Mouse (Mus musculus) left cerebral cortex, adult 11 months (tissue): Measurements from ENCODE around the gene Gpr21.
"Not testable (repeated sequence)": the region's sequence is repeated elsewhere in the genome, so short reads cannot be mapped to it uniquely, and the experiment has no call there.

Experiments used
- DNase-seq: peaks from one replicate; pipeline ENCODE4 v3.0.0; 2022; ENCODE audit warnings: low spot score

The Gpr21 gene

DNA sequence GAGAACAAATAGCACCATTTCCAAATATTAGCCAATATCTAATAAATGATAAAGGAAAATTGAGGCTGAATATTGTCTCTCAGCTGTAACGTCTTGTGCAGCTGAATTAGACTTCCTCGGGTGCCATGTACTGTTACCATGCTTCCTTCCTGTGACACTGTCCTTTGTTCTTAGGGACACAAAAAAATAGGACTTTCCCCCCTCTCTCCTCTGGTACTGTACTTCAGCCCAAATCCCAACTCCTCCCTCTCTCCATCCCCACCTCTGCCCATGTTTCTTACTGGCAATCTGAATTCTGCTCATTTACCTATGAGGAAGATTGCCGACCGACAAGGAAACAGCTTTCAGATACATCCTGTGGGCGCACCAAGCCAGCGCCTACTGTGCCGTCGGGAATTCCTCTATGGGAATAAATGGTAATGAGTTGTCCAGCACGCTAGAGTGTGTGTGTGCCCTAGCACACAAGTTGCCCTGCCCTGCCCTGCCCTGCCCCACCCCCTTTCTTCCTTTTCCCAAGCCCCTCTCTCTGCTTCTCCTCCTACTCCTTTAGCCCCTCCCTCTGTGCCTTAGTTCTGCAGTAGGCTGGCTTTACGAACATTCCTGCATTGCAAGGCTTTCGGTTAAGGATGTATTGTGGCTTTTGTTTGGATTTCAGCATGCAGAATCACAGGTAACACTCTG lies at the start of gene Gpr21:
Gene Gpr21 (plus strand): TSS at position 303 of the 681 bp plus-strand sequence.
- DNase-seq = no peak

DNA sequence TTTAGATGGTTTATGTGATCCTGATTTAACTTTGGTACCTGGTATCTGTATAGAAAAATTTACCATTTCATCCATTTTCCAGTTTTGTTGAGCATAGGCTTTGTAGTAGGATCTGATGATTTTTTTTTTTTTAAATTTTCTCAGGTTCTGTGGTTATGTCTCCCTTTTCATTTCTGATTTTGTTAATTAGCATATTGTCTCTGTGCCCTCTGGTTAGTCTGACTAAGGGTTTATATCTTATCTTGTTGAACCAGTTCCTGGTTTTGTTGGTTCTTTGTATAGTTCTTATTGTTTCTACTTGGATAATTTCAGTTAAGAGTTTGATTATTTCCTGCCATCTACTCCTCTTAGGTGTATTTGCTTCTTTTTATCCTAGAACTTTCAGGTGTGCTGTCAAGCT lies 36.6 kb upstream of the Gpr21 start:
- DNase-seq = no peak

DNA sequence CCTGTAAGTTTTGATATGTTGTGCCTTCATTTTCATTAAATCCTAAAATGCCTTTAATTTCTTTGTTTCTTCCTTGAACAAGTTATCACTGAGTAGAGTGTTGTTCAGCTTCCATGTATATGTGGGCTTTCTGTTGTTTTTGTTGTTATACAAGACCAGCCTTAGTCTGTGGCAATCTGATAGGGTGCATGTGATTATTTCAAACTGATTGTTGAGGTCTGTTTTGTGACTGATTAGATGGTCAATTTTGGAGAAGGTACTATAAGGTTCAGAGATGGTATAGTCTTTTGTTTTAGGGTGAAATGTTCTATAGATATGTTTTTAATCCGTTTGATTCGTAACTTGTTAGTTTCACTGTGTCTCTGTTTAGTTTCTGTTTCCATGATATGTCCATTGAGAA lies 36.1 kb upstream of the Gpr21 start:
- DNase-seq = no peak

DNA sequence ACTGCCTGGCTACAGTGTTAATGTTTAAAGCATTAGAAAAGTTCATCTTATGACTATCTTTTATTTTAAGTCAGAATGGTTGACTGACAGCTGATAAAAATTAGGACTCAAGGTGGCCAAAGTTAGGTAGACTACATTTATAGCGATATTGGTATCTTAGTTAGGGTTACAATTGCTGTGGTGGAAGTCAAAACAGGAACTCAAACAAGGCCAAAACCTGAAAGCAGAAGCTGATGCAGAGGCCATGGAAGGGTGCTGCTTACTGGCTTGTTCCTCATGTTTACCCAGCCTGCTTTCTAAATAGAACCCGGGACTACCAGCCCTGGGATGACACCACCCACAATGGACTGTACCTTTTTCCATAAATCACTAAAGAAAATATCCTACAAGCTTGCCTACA lies 32.0 kb upstream of the Gpr21 start:
- no peak for DNase-seq

DNA sequence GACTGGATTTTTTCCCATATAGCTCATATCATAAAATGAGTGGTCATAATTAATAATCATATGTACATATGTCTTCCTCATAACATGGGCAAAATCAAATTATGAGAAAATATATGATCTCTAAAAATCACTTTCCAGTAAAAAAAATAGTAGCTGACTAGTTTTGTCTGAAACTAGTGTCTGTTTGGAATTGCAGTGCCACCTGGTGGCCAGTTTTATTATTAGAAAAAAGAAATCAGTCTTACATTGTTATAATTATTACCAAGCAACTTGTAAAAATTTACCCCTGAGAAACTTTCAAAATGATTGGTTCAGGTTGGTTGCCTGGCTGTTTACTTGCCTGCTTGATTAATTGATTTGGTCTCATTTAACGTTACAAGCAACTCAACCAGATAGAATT lies 30.8 kb upstream of the Gpr21 start:
- DNase-seq = peak; percentile 9

DNA sequence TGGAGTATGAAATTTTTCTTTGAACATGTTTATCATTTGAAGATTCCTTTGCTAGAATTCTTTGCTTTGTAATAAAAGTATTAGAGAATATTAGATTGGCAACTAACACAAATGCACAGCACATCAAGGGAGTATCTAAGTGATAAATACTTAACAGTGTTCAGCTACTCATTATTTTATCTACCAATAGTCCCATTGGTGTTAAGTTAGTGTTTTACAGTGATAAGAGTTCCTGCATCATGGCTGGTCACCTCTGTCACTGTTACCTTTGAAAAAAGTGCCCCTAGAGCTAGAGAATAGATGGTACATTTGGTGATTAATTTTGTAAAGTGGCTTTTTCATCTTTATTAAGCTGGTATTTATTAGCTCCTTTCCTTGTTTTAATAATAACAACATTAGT lies 29.7 kb upstream of the Gpr21 start:
- DNase-seq = no peak

DNA sequence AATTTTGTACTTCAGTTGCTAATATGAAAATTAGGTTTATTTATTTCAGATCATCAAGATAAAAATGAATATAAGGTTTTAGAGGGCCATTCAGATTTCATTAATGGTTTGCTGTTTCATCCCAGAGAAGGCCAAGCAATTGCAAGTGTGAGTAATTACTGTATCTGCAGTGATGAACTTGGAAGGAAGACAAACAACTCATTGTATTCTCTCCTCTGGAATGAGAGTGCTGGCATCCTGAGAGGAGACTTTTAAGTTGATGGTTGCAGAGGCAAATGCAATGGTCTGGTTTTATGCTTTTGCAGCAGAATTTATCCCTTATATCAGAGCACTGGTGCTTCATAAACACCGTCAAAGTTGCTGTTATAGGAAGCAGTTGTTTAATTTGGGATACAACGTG lies 27.2 kb upstream of the Gpr21 start:
- no peak for DNase-seq

DNA sequence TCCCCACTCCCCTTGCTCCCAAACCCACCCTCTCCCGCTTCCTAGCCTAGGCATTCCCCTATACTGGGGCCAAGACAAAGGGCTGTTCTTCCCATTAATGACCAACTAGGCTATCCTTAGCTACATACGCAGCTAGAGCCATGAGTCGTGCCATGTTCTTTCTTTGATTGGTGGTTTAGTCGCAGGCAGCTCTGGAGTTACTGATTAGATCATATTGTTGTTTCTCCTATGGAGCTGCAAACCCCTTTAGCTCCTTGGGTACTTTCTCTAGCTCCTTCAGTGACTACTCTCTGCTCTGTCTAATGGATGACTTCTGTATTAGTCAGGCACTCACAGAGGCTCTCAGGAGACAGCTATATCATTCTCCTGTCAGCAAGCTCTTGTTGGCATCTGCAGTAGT lies 18.8 kb upstream of the Gpr21 start:
- no peak for DNase-seq

DNA sequence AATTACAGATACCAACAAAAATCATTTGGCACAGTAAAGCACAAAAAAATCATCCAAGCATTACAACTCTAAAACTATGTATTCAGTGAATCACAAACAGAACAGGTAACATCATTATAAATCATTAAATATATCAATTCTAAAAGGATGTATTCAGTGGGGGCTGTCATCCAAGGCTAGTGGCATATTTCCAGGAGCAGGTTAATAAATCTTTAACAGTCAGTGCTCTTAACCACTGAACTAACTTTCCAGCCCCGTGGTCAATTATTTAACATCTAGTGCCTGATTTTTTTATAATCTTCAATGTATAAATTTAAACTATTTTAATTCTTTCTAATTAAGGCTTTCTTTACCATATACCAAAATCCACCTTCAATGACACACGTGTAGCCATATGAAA lies 10.3 kb upstream of the Gpr21 start:
- not testable (repeated sequence) for DNase-seq

DNA sequence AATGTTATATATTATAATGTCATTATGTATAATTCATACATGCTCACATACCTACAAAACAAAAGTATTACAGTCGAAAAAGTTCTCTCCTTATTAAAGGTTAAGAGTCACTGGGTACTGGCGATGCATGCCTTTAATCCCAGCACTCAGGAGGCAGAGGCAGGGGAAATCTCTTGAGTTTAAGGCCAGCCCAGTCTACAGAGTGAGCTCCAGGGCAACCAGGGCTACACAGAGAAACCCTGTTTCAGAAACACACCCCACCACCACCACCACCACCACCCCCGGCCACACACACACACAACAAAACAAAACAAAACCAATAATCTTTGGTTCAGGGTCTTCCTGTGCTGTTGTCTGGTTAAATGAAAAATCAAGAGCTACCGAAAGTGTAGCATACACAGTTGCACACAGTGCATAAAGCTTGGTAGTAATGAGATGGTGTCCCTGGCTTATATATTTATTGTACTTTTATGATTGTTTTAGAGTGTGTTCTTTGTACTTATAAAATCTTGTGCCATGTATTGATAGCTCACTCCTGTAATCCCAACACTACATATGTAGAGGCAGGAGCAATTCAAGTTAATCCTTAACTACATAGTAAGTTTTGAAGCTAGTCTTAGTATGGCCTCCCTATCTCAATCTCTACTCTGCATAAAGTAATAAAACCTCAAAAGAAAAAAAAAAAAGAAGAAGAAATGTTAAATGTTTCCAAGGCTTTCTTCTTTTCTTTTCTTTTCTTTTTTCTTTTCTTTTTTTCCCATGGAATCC lies 4.8 kb upstream of the Gpr21 start:
- DNase-seq = no peak

DNA sequence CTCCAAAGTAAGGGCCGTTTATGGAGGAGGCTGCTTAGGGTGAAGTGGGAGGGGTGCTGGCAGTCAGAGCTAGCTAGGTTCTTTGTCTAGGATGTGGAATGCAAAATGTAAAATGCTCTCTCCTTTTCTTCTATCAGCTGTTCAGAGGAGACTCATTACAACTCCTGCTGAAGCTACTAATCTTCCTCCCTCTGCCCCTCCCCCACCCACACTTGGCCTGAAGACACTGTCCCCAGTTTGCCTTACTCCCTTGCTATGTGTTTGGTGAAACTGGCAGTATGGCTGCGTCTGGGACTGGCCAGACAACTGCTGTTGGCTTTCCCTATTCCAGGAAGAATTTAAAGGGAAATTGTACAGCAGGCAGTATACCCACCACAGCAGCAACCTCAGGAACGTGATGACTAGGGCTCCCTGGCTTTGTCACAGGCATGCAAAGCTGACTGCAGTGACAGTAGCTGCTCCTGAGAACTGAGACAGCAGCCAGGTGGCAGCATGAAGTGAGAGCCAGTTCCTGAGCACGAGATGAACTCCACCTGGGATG lies 860 bp downstream of the Gpr21 start:
- DNase-seq = no peak

DNA sequence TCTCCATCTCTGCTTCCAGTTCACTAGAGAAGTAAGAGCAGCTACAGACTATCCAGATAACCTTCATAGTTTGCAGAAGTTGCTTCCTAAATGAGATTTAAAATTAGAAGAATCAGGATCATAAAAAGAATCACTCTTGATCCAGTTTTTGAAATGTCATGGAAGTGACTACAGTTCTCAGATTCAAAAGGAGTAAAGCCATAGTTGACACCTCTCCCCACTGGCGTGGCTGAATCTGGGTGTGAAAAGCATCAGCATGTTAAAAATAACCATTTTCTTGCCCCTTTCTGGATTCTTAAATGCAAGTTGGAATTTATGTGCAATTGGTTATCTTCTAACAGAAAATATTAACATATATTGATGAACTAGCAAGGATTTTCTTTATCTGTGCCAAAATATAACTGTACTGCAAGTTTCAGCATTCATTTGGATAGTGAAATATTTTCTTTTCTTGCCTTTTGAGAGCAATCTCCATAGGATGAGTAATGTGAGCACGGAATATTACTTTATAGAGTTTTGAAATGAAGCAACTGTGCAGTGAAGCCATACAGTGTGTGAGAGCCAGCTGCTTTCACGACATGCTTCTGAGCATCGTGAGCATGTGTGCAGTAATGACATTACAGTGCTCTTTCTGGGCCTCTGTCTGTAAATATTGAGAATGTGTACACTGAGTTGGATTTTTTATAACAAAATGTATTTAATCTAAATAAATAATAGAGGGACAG lies 2.6 kb downstream of the Gpr21 start:
- no peak for DNase-seq

DNA sequence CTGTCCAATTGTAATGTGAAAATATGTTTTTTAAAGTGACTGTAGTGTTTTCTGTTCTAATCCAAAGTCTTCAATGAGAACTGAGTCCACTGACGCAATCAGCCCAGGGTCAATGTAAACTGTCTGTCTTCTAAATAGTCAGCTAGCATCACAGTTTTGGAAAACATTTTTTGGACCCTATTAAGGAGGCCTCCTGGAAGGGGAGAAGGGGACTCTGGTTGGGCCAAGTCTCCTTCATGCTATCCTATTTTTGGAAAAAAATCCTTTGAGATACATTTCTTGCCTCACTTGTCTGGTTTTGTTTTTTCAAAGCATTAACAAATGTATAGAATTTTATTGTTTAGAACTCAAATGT lies 3.1 kb downstream of the Gpr21 start:
- no peak for DNase-seq

DNA sequence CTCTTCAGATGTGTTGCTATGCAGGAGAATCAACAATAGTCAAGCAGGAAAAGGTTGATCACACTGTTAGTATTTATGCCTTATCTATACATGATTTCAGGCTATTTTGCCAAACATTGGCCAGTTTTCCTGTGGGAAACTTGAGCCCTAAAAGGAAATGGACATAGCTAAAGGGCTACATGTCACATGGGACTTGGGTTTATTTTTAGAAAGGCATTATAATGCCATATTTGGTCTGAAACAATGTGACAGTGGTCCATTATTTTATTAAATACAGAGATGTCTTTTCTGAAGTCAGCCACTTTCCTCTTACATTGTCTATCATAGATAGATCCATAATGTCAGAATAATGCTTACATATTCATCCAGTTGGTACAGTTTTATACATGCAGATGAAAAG lies 11.5 kb downstream of the Gpr21 start:
- DNase-seq = no peak

DNA sequence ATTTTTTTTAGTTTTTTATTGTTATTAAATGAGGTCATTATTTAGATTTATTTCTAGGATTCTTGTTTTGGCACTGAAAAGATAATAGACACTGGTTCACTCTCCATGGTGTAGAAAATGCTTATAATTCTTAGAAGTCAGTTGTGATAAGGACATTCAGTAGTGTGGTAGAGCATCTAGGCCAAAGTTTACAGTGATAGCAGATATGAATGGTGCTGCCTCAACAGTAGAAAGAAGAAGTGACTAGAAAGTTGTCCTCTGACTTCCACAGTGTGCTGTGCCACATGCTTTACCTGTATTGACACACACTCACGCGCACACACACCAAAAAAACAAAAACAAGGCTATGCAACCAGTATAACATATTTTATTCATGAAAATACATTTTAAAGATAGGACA lies 13.3 kb downstream of the Gpr21 start:
- DNase-seq = no peak

DNA sequence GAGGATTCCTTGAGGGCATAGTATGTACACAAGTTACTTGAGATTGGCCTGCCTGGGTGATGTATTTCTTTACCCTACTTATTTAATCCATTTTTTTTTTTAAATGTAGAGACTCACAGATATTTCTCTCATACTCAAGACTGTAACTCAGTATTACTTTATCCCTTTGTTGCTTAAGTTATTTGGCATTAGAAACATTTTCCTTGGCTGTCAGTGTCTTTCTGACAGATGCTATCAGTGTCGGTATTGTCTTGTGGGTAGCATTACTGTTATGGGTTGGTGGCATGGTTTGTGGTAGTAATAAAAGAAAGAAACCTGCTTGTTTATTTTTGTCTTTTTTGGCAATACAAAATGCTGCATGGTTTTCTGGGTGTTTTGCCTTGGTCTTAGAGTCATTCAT lies 14.6 kb downstream of the Gpr21 start:
- DNase-seq = no peak

DNA sequence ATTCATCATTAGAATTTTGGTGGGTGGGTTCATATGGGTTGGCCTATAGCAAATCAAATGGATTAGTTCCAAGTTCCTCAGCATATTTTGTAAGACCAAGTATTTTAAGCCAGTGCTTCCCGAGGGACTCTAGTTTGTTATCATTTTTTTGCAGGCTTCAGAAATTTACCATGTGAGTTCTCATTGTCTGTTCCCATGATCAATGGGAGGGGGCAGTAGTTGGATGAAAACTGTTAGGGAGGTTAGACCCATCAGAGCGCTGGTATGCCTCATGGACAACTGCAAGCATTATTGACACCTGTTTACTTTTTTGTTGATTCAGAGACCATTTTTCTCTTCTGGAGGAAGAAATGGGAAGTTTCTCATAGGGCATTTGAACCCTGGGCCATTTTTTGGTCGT lies 15.5 kb downstream of the Gpr21 start:
- DNase-seq = no peak

DNA sequence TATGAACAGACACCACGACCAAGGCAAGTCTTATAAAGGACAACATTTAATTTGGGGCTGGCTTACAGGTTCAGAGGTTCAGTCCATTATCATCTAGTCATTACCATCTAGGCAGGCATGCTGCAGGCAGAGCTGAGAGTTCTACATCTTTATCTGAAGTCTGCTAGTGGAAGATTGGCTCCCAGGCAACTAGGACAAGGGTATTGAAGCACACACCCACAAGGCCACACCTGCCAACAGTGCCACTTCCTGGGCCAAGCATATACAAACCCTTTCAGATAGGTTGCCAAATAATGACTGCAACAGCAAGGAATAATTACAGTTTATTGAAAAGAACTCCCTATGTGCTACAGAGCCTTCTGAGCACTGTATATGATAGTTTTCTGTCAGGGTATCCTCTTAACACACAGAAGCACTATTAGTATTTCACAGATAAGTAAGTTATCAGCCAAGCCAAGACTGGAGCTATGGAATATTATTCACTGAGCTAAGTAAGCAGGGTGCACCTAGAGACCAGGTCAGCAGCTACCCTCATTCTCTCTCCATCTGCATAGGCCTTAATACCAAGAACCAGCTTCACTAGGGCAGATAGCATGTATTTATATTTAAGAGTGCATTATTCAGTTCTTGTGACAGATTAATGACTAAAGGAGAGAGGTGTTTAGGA lies 33.3 kb downstream of the Gpr21 start:
- no peak for DNase-seq

DNA sequence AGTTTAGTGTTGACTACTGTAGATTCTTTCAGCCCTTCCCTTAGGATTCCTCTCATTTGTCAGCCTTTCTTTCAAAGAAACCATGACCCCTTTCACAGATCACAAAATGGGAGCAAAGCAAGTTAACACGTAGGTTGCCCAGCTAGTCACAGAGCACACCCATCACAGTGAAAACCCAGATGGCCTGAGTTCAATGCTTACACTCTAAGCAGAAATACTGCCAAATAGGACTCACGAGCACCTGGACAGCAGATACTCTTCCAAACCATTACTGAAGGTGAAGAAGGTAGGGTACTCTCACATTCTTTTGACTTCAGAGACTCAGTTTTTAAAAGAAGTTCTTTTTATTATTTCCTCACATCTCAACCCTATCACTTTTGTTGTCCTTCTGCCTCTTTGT lies 40.2 kb downstream of the Gpr21 start:
- no peak for DNase-seq

DNA sequence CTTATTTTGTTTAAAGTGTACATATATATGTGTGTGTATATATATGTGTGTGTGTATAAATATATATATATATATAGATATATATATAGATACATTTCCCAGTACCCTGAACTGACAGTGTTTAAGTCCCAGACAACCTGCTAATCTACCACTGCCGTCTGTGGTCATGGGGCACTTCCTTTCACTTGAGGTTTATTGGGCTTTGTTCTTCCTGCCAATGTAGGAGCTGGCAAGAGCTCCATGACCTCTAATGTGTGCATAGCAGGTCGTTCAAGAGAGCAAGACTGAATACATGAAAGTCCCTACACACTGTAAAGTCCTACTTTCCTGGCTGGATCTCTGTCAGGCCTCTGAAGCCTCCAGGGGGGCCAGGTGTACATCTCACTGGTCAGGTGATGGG lies 49.4 kb downstream of the Gpr21 start:
- no peak for DNase-seq

DNA sequence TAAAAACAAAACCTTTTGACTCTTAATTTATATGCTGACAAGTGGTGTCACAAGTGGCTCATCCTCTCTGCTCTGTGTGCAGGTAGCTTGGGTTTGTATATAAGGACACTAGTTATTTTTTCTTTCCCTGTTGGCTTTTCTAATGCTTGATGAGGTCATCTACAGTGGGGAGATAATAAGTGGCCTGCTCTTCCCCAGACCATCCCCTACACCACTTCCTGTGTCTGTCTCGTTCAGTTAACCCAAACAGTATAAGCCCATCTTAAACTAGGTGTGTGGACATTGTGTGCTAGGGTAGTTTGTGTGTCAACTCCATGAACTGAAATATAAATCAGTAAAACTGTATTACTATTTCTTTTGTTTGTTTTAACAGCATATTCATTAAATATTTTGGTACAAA lies 49.9 kb downstream of the Gpr21 start:
- no peak for DNase-seq

DNA sequence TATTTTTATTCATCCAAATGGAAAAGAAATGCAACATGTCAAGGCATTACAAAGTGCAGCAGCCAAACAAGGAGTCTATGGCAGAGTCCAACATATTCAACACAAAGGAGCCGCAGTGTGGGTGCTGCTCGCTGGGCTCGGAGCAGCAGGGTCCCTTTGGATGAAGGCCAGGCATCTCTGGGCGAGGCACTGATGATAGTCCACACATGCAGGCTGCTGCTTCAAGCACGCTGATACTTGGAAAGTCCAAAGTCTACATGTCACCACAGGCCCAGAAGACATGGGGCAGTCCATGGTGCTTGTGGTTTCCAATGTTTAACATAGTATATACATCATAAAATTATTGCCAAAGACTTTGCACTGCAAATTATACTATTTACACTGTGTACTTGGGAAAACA lies 53.8 kb downstream of the Gpr21 start:
- DNase-seq = no peak
